Mouse (Mus musculus) left cerebral cortex, postnatal 10 days (tissue): ENCODE results near the gene Cmtm5. TPM values are rescaled to one million over a fixed set of nuclear protein-coding genes. Genes with fewer than 3 reads are reported as not detected.
"Not testable (repeated sequence)": the region's sequence is repeated elsewhere in the genome, so short reads cannot be mapped to it uniquely, and the experiment has no call there.

Source experiments
- DNase-seq, 2 experiments: peaks; one replicate each; pipeline ENCODE4 v3.0.0; 2021 to 2022; ENCODE audit warnings: low spot score in 2 of 2, mixed read lengths in 1 of 2; ENCODE audit errors: extremely low spot score in 1 of 2
- intact Hi-C: fragments of 180-260 bp; cut with DNase I; formaldehyde crosslinking; loops from one replicate; pipeline ENCODE4 v1.15.1; 2025
- total RNA-seq, 2 experiments: library from RNA; stranded (reverse); gene quantifications; 2 replicates each; pipeline ENCODE4 v1.2.3; 2021

Gene Cmtm5
- total RNA-seq, 2 experiments from 2014 or later = 23.5 to 25.2 TPM

DNA sequence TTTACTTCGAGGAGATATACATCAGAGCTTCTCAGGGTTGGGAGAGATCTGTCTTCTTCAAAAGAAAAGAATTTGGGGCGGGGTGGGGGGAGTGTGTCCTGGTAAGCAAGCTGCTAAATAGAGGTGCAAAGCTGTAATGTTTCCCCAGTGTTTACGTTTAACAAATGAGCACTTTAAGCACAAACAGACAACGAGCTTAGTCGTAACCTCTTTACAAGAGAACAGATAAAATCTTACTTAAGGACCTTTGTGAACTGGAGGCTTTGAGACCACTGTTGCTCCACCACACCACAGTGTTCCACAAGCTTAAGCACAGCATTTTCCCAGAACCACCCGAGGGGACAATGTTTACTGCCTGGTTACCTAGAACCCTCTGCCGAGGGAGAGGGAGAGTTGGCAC is 8.8 kb upstream of the Cmtm5 start:
- intact Hi-C loops = no loop called here
- DNase-seq = no peak

DNA sequence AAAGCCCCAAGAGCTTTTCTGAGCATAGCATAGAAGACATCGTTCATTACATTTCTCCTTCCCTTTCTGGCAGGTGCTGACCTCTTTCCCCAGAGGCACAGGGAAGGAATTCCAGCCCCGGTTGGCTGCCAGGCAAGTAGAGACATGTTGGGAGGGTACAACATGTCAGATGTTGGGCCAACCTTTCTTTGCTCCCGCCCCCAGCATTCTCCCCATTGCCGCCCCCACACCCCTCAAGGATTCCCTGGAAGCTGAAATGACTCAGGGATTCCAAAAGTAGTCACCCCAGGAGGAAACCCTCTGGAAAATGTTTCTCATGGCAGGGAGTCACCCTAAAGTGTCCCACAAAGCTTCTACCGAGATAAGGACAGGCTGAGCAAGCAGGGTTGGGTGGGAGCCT is 6.3 kb upstream of the Cmtm5 start:
- intact Hi-C loops = no loop called here
- no peak for DNase-seq

- DNase-seq = peak in 1 of 2 experiments; percentile 62
Measured at GRCm38 (mm10) chr14:54930431-54930830, 5.6 kb upstream of the Cmtm5 start.

GRCm38 (mm10) chr14:54932645-54933150 is 3.4 kb upstream of the Cmtm5 start, which contains the start of gene Il25:
TSS of gene Il25 (plus strand) at chr14:54932695.
- intact Hi-C loops = no loop called here
- no peak for DNase-seq

More at GRCm38 (mm10) chr14:54930431-54930830, 5.6 kb upstream of the Cmtm5 start:
- intact Hi-C loops = no loop called here

GRCm38 (mm10) chr14:54936831-54937160 is 735 bp downstream of the Cmtm5 start:
- DNase-seq = no peak
- intact Hi-C loops = loop anchor here (2.0 kb wide), 1 partner anchor 36 kb away; no protein-coding TSS in a partner anchor

DNA sequence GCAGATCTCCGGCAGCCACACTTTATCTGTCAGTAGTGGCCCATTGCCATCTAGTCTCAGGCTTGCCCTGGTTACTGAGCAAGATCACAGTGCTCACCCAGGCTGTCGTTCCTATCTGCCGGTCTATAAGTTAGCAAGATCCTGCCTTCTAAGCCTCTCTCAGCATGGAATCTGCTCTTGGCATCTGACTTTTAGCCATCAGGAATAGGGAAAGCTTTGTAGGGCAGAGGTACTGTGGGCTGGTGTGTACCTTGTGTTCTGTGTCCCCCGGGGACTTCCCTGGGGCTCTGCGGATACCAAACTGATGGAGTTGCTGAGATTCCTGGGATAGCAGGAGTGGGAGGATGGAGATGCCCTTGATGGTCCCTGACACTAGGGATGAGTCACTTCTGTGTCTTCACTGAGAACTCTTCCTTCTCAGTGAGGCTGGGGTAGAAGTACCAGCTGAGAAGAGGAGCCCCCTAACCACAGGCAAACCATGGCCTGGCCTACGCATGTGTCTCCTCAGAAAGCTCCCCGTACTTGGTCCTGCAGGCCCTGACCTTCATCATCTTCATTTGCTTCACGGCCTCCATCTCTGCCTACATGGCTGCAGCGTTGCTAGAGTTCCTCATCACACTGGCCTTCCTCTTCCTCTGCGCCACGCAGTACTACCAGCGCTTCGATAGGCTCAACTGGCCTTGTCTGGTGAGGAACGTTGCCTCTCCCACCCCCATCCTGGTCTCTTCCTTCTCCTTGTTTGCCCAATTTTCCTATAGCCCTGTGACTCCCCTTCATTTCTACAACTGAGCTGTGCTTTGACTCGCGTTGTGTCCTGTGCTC is 1.5 kb downstream of the Cmtm5 start:
- no peak for DNase-seq
- intact Hi-C loops = loop anchor here (2.0 kb wide), 1 partner anchor 37 kb away; no protein-coding TSS in a partner anchor

- intact Hi-C loops = no loop called here
- DNase-seq = no peak
Measured at GRCm38 (mm10) chr14:54938431-54939219, 2.6 kb downstream of the Cmtm5 start.

- intact Hi-C loops = no loop called here
- peak; percentile 25 to 56 for DNase-seq
Measured at GRCm38 (mm10) chr14:54939434-54940175, 3.5 kb downstream of the Cmtm5 start.

DNA sequence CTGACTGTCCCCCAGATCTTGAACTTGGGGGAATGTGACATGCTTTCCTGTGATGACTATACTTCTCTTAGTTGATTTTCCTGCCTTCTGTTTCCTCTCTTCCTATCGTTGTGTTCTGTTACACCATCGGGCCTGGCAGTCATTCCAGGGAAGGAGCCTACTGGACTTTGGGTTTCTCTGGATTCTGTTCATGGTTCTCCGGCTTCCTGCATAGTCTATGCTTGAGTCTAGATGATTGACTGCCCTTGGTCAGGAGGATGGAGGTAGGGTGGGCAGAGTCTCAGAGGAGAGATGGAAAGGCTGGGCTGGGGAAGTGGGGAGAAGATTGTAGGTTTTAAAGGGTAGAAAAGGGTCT is 4.1 kb downstream of the Cmtm5 start:
- intact Hi-C loops = no loop called here
- no peak for DNase-seq

GRCm38 (mm10) chr14:54941024-54941978 is 5.2 kb downstream of the Cmtm5 start:
- intact Hi-C loops = no loop called here
- DNase-seq = no peak

DNA sequence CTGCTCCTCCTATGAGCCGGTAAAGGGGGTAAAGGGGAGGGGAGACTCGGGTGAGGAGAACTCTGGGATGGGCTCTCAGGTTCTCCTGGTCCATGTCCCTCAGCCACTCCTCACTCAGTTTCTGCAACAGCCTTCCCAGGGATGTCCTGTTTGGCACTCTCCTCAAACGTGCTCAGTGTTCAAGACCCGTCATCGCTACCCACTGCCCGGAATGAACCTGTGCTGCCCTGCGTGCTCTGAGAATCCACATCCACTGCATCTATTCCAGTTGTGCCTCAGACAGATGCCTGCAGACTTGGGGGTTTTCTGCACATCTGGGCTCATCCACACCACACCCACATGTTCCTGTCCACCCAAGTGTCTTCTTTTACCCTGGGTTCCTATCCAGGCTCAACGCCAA is 6.4 kb downstream of the Cmtm5 start:
- intact Hi-C loops = no loop called here
- DNase-seq = no peak

GRCm38 (mm10) chr14:54943971-54944370 is 7.9 kb downstream of the Cmtm5 start:
- intact Hi-C loops = no loop called here
- no peak for DNase-seq

DNA sequence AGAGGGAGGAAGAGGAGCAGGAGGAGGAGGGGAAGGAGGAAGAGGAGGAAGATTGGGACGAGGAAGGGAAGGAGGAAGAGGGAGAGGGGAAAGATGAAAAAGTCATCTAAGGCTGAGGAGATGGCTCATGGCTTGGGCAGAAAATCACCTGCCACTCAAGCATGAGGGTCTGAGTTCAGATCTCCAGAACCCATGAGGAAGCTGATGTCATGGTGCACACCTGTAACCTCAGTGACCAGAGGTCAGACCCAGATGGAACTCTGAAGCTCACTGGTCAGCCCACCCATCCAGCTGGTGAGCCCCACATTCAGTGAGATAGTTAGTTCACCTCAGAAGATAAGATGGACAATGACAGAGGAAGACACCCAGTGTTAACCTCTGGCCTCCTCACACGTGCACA is 8.9 kb downstream of the Cmtm5 start:
- DNase-seq = no peak
- intact Hi-C loops = no loop called here

DNA sequence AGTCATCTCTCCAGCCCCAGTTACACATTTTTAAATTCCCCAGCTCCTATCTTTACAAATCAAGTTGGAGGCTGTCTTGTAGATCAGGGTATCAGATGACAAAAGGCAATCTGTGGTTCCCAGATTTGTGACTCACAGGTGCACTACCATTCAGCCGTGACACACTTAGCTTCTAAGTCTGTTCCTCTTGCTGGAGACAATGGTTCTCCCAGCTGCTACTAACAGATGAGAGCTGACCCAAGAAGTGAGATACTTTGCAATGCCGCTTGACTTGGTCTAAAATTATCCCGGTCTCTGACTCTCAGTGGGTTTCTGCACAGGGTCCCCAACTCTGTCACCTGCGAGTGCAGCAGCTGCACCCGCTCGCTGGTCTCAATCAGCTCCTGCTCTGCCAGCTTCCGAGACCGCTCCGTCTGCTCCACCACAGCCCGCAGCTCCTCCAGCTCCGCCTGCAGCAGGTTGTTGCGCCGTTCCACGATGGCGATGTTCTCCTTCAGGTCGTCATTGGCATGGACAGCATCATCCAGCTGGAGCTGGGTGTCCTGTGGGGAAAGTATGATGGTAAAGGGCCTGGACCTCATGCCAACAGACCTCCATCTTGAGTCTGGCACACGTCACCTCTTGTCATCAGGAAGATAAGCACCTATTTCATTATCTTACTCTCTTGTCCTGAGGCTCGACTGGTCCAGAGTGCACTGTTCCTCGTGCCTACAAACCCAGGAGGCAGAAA is 10.1 kb downstream of the Cmtm5 start:
- intact Hi-C loops = no loop called here
- DNase-seq = no peak

DNA sequence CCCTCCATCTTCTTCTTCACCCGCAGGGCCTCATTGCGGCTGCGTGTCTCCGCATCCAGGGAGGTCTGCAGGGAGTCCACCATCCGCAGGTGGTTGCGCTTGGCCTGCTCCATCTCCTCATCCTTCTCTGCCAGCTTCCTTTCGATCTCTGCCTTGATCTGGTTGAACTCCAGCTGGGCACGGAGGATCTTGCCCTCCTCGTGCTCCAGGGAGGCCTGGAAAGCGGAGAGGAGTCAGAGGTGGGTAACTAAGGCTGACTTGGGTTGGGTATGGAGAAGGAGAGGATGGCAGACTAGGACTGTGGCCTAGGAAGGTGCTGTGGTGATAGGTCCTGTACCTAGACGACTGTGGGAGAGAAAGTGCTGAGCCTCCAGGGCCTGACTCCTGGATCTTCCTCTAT is 10.9 kb downstream of the Cmtm5 start:
- DNase-seq, intact Hi-C loops: not testable (repeated sequence)

GRCm38 (mm10) chr14:54948781-54949180 is 12.7 kb downstream of the Cmtm5 start:
- intact Hi-C loops = loop anchor here (1.0 kb wide), 1 partner anchor 26 kb away; no protein-coding TSS in a partner anchor
- no peak for DNase-seq

DNA sequence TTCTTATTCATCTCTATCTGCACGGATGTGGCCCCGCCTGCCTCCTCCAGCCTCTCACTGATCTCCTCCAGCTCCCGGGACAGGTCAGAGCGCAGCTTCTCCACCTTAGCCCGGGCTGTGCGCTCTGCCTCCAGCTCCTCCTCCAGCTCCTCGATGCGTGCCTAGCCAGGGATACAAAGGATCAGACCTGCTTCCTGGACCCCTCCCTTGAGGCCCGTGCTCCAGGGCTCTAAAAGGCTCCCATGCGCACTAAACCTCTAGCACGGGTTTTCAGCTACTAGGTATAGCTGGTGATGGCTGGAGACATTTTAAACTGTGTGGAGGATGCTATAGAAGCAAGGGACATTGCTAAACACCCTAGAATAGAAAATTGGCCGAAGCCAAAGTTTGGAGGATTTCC is 14.4 kb downstream of the Cmtm5 start:
- no peak for DNase-seq
- intact Hi-C loops = no loop called here
